Mouse (Mus musculus) urinary bladder, postnatal 25 days (tissue): ENCODE measurements around the gene Dis3l.
A peak's percentile ranks its signal among the peaks of the same experiment; 100 is the strongest.

Experiments
- DNase-seq: peaks from one replicate; pipeline ENCODE4 v3.0.0; 2022; ENCODE audit warnings: low spot score

Gene Dis3l

GRCm38 (mm10) chr9:64341254-64341566 is at the start of gene Dis3l:
Dis3l (minus strand) TSS chr9:64341288.
- no peak for DNase-seq

- no peak for DNase-seq
These were observed 48.6 kb upstream of the Dis3l start for GRCm38 (mm10) chr9:64389576-64390292.

GRCm38 (mm10) chr9:64386466-64387211 is 45.6 kb upstream of the Dis3l start:
- DNase-seq: no peak

- peak; percentile 14 for DNase-seq
These were observed 44.7 kb upstream of the Dis3l start, which contains the start of gene Megf11 for GRCm38 (mm10) chr9:64385511-64386465. Megf11 (plus strand) TSS chr9:64385626.

- no peak for DNase-seq
These were observed 42.1 kb upstream of the Dis3l start for GRCm38 (mm10) chr9:64383021-64383788.

GRCm38 (mm10) chr9:64376380-64376779 is 35.3 kb upstream of the Dis3l start:
- no peak for DNase-seq

GRCm38 (mm10) chr9:64371305-64371819 is 30.3 kb upstream of the Dis3l start:
- DNase-seq: no peak

GRCm38 (mm10) chr9:64369871-64370270 is 28.8 kb upstream of the Dis3l start:
- DNase-seq: no peak

GRCm38 (mm10) chr9:64361231-64361950 is 20.3 kb upstream of the Dis3l start:
- no peak for DNase-seq

GRCm38 (mm10) chr9:64355627-64356026 is 14.5 kb upstream of the Dis3l start:
- no peak for DNase-seq

- no peak for DNase-seq
These were observed 10.1 kb upstream of the Dis3l start for GRCm38 (mm10) chr9:64351191-64351590.

GRCm38 (mm10) chr9:64349490-64349889 is 8.4 kb upstream of the Dis3l start:
- DNase-seq: no peak

- DNase-seq: no peak
These were observed 6.3 kb upstream of the Dis3l start for GRCm38 (mm10) chr9:64347377-64347776.

- DNase-seq: no peak
These were observed 4.8 kb upstream of the Dis3l start for GRCm38 (mm10) chr9:64345931-64346330.

GRCm38 (mm10) chr9:64343656-64344055 is 2.6 kb upstream of the Dis3l start:
- no peak for DNase-seq

GRCm38 (mm10) chr9:64341671-64342070 is 583 bp upstream of the Dis3l start:
- DNase-seq: no peak

GRCm38 (mm10) chr9:64340351-64341253 is 486 bp downstream of the Dis3l start:
- DNase-seq: peak; percentile 69

GRCm38 (mm10) chr9:64339361-64339760 is 1.7 kb downstream of the Dis3l start:
- no peak for DNase-seq

- DNase-seq: no peak
These were observed 5.3 kb downstream of the Dis3l start for GRCm38 (mm10) chr9:64335825-64336224.

GRCm38 (mm10) chr9:64323976-64324375 is 17.1 kb downstream of the Dis3l start:
- no peak for DNase-seq
